Mouse (Mus musculus) liver, postnatal 0 days (tissue): ENCODE measurements around the gene Sucnr1. TPM values are rescaled to one million over a fixed set of nuclear protein-coding genes. Genes with fewer than 3 reads are reported as not detected.

ENCODE experiments used
- ATAC-seq: fragments of 200-750 bp; cut with Nextera tagmentation; 2 replicates; pipeline ENCODE4 v1.8.0; 2017; ENCODE audit warnings: mild to moderate bottlenecking, moderate library complexity
- DNase-seq: peaks from one replicate; pipeline ENCODE4 v3.0.0-alpha.2; 2016
- H3K27ac ChIP-seq: fragments of 300-500 bp; sonication (generic); 2 replicates; pipeline ENCODE4 v1.5.1; 2014; ENCODE audit warnings: antibody characterized with exemption, moderate library complexity, mild to moderate bottlenecking, low read depth
- H3K27me3 ChIP-seq: fragments of 300-500 bp; sonication (generic); 2 replicates; pipeline ENCODE4 v1.6.1; 2014; ENCODE audit warnings: low read length, control low read depth, mixed read lengths; ENCODE audit not compliant: insufficient read depth
- H3K36me3 ChIP-seq: fragments of 300-500 bp; sonication (generic); replicated peaks from 2 replicates; pipeline ENCODE4 v1.6.1; 2014; ENCODE audit warnings: mild to moderate bottlenecking, control low read depth, low read length, moderate library complexity, mixed read lengths; ENCODE audit not compliant: insufficient read depth
- H3K4me1 ChIP-seq: fragments of 300-500 bp; sonication (generic); 2 replicates; pipeline ENCODE4 v1.6.1; 2014; ENCODE audit warnings: antibody characterized with exemption, mild to moderate bottlenecking, control low read depth; ENCODE audit not compliant: insufficient read depth
- H3K4me2 ChIP-seq: fragments of 300-500 bp; sonication (generic); 2 replicates; pipeline ENCODE4 v1.6.1; 2014; ENCODE audit warnings: low read depth, mild to moderate bottlenecking, low read length, moderate library complexity, mixed read lengths
- H3K4me3 ChIP-seq: fragments of 300-500 bp; sonication (generic); 2 replicates; pipeline ENCODE4 v1.5.1; 2014; ENCODE audit warnings: low read depth, low read length
- H3K9ac ChIP-seq: fragments of 300-500 bp; sonication (generic); replicated peaks from 2 replicates; pipeline ENCODE4 v1.6.1; 2014; ENCODE audit warnings: mild to moderate bottlenecking, moderate library complexity
- H3K9me3 ChIP-seq: fragments of 300-500 bp; sonication (generic); 2 replicates; pipeline ENCODE4 v1.6.1; 2016; ENCODE audit warnings: mild to moderate bottlenecking, control low read depth, low read length, mixed read lengths
- CTCF ChIP-seq: sonication (generic); IDR thresholded peaks from 2 replicates; pipeline ENCODE4 v1.5.1; 2016; ENCODE audit warnings: antibody characterized with exemption, low read depth
- EP300 ChIP-seq: IDR thresholded peaks from 2 replicates; pipeline ENCODE4 v1.6.1; 2016; ENCODE audit warnings: antibody characterized with exemption, low read depth, mild to moderate bottlenecking
- WGBS: fragments of 180-500 bp; shearing (Covaris S2); extraction: QIAGEN DNeasy Blood & Tissue Kit; methylation state at CpG from one replicate; pipeline ENCODE4 v1.1.7; 2014; ENCODE audit not compliant: insufficient replicate concordance; 5-methylcytosine and 5-hydroxymethylcytosine counted together
- polyA plus RNA-seq: library from polyadenylated mRNA; unstranded; fragments of >200 nt; fragmentation: Nextera tagmentation; extraction: Ambion mirVana; gene quantifications from 2 replicates; pipeline ENCODE4 v1.2.1, GENCODE M21; 2015

Gene Sucnr1
- polyA plus RNA-seq, 1 experiment from 2014 or later, result 0.34 TPM

GRCm38 (mm10) chr3:60123859-60124794, 42.5 kb downstream of the Sucnr1 start:
- Histone ChIP-seq H3K9me3 (no peaks in the 10 kb centered on the region), H3K9ac (no peak overlapping the region), H3K36me3 (no peaks in the 10 kb centered on the region), H3K27me3 (no peaks in the 10 kb centered on the region), H3K4me2 (no peak overlapping the region), H3K4me3 (no peak overlapping the region), H3K27ac (no peak overlapping the region), H3K4me1 (no peaks in the 10 kb centered on the region)
- TF ChIP-seq CTCF (no peak), EP300 (no peak)
- 65% methylated on average over 9 of the region's 9 CpGs for WGBS
- DNase-seq (no peak), ATAC-seq (no peak)

DNA sequence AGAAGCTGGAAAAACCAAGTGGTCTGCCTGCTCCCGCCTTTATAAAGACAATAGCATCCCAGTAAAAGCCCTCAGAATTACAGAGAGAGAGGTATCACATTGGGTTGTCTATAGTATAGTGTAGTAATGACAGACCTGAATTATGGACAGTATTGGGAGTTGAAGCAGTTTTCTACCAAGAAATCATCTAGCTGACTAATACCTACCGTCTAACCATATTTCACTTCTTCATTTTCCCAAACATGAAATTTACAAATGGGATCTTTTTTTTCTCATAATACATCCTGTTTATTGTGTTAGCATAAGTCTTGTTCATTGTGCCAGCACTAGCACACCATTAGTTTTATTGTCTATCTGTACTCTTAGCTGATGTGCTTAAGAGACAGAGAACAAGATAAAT, 44.9 kb downstream of the Sucnr1 start:
- Histone ChIP-seq H3K4me1 (no peaks in the 10 kb centered on the region), H3K9me3 (no peaks in the 10 kb centered on the region), H3K4me2 (no peak overlapping the region), H3K4me3 (no peak overlapping the region), H3K36me3 (no peaks in the 10 kb centered on the region), H3K27ac (no peak overlapping the region), H3K27me3 (no peaks in the 10 kb centered on the region), H3K9ac (no peak overlapping the region)
- no peak for ATAC-seq
- TF ChIP-seq CTCF (no peak), EP300 (no peak)
- DNase-seq, result no peak
- 73% methylated on average over 2 of the region's 2 CpGs for WGBS

DNA sequence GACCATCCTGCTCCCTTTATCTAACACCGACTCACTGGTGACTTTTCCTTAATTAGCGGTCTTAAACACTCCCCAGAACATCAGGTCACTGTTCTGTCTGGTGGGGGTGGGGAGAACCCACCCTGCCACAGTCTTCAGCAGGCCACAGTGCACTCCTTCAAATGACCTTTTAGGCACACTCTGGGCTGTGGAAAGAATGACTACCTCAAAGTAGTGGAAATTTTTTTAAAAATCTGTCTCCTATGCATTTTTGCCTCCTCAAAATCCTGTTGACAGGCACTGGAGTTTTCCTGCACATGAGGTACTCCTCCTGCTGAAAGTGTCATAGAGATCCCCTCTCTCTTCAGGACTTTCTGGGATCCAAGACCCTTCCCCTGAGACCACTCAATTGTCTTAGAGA, 46.6 kb downstream of the Sucnr1 start:
- no peak overlapping the region for H3K4me2 ChIP-seq
- H3K9ac ChIP-seq, result no peak overlapping the region
- no peak overlapping the region for H3K27ac ChIP-seq
- TF ChIP-seq EP300 (no peak), CTCF (no peak)
- no peak for DNase-seq
- no peaks in the 10 kb centered on the region for H3K9me3 ChIP-seq
- ATAC-seq, result no peak
- H3K36me3 ChIP-seq, result no peaks in the 10 kb centered on the region
- H3K4me1 ChIP-seq, result no peaks in the 10 kb centered on the region
- H3K4me3 ChIP-seq, result no peak overlapping the region
- no peaks in the 10 kb centered on the region for H3K27me3 ChIP-seq
- WGBS, result 69% methylated on average over 2 of the region's 2 CpGs

DNA sequence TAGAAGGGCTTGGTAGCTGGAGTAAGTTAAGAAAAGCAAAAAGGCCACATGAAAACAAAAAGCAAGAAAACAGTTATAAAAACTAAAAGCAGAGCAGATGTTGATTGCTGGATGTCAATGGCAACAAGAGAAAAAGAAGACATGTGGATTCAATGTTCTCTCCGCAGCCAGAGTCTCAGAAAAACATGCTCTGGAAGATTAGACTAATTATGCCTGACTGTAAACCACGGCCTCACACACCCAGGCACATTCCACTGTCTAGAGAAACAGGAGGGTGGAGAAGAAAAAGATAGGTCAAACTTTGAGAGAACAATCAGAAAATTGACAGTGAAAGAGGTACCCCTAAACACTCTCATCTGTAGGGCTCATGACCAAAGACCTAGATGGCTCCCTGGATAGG, 54.1 kb downstream of the Sucnr1 start:
- 68% methylated on average over 2 of the region's 2 CpGs for WGBS
- Histone ChIP-seq H3K9me3 (no peaks in the 10 kb centered on the region), H3K4me3 (no peak overlapping the region), H3K27me3 (no peaks in the 10 kb centered on the region), H3K36me3 (no peaks in the 10 kb centered on the region), H3K27ac (no peak overlapping the region), H3K4me2 (no peak overlapping the region), H3K4me1 (no peaks in the 10 kb centered on the region; the same call in 1 of the 2 replicates), H3K9ac (no peak overlapping the region)
- TF ChIP-seq EP300 (no peak), CTCF (no peak)
- DNase-seq, result no peak
- no peak for ATAC-seq

Other genes with a start within 250 kb of the Sucnr1 start
- not detected in 2 replicates for gene Gm8298, start 220.8 kb upstream of the Sucnr1 start, polyA plus RNA-seq
- not detected in 2 replicates for gene C130079G13Rik, start 156.7 kb upstream of the Sucnr1 start, polyA plus RNA-seq
- gene Aadacl2, start 75.1 kb upstream of the Sucnr1 start, polyA plus RNA-seq, result not detected in 2 replicates
- gene Aadac, start 56.2 kb upstream of the Sucnr1 start, polyA plus RNA-seq, result 449 and 460 TPM in 2 replicates